Mouse (Mus musculus): ENCODE measurements around the gene Clstn2.

DNA sequence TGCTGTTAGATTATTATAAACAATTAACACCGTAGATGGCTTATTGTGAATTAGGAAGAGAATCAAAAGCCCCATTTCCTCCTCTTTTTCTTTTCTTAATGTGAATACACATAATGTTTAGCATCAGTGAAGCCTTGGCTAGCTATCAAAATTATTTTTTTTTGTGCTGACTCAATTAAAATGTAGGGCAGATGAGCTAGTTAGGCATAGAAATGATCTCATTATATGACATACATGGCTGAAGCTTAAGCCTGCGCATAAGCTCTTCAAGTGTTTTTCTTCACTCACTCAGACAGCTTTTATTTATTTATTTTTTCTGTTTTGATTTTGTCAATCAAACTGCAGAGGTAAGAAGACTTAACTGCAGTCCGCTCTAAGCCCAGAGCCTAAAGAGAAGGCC is 405.1 kb downstream of the Clstn2 start:
- TF ChIP-seq POLR2A (IDR thresholded peaks at IDR 0.05; ENCODE audit: borderline replicate concordance, low read depth, low read length) (no peak), CTCF (IDR thresholded peaks at IDR 0.05; ENCODE audit: low read depth, low read length) (no peak)
